Mouse (Mus musculus) stomach, postnatal 0 days (tissue): Measurements from ENCODE around the gene Zfyve21.

Source experiments
- CTCF ChIP-seq: IDR thresholded peaks from 2 replicates; pipeline ENCODE4 v1.5.1; 2016; ENCODE audit warnings: antibody characterized with exemption, low read depth, mild to moderate bottlenecking, moderate library complexity
- EP300 ChIP-seq: optimal IDR thresholded peaks from 2 replicates; pipeline ENCODE3; 2016; ENCODE audit warnings: antibody characterized with exemption

- TF ChIP-seq CTCF (no peak), EP300 (no peak)
These were observed 18.6 kb upstream of the Zfyve21 start for GRCm38 (mm10) chr12:111795180-111795895.
